Mouse (Mus musculus) brain, embryonic 14.5 days (tissue): ENCODE measurements around the gene Cngb1.

Experiments used
- CTCF ChIP-seq: fragments of 200-500 bp; IDR thresholded peaks from 2 replicates; pipeline ENCODE4 v1.5.1; 2012; ENCODE audit warnings: inconsistent platforms, mild to moderate bottlenecking, moderate library complexity, borderline replicate concordance; ENCODE audit not compliant: insufficient read depth, insufficient read length; ENCODE audit errors: extremely low read depth
- POLR2A ChIP-seq: fragments of 200-500 bp; IDR thresholded peaks from 2 replicates; pipeline ENCODE4 v1.6.1; 2012; ENCODE audit warnings: mild to moderate bottlenecking, inconsistent platforms, borderline replicate concordance; ENCODE audit not compliant: poor library complexity, insufficient read depth, insufficient read length, severe bottlenecking; ENCODE audit errors: extremely low read depth

DNA sequence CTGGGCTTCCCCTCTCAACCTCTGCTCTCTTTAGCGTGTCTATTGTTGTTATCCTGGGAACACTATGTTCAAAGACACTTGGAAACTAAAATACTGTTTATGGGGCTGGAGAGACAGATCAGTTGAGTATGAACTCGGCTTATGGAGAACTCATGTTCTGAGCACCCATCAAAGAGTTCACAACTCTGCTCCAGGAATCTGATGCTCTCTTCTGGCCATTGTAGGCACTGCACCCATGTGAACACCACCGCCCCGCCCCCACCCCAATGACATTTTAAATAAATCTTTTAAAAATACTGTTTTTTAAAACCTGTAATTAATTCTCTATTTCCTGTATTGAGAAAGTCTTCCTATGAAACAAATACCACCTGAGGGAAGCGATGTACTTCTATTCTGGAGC, 4.0 kb downstream of the Cngb1 start:
- TF ChIP-seq POLR2A (no peak), CTCF (peak; percentile 63; the same call in 1 of the 2 replicates)
